Mouse (Mus musculus): Measurements from ENCODE around the gene Adam11. TPM values are rescaled to one million over a fixed set of nuclear protein-coding genes. Genes with fewer than 3 reads are reported as not detected.

Adam11 gene
- polyA plus RNA-seq, 1 experiment from 2014 or later = 0.78 TPM

DNA sequence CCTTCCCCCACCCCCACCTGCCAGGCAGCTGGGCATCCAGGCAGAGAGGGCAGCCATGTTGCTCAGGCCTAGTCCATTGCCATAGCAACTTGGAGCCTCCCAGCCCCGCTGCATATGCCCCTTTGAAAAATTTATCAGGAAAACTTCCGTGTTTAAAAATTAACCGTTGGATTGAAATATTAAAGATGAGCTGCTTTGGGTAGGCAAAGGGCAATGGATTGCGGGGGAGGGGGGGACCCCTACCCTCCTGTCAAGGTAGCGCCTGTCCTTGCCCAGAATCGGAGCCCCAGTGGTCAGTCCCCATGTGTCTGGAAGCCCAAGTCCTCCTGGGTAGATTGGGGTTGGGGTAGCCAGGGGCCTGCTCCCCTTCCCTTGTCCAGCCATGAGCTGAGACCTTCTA lies 7.9 kb downstream of the Adam11 start:
- Histone ChIP-seq H3K36me3 (ENCODE audit: insufficient read depth, low read length) (no peaks in the 10 kb centered on the region), H3K27ac (ENCODE audit: low read length) (no peak overlapping the region), H3K9me3 (ENCODE audit: low read length) (no peaks in the 10 kb centered on the region), H3K4me3 (ENCODE audit: low read depth, low read length) (no peak overlapping the region), H3K4me2 (replicated peaks; ENCODE audit: low read depth, low read length) (no peak overlapping the region), H3K27me3 (replicated peaks; ENCODE audit: insufficient read depth, low read length) (no peaks in the 10 kb centered on the region), H3K4me1 (ENCODE audit: insufficient read depth, low read depth, low read length) (no peaks in the 10 kb centered on the region), H3K9ac (replicated peaks; ENCODE audit: low read depth) (no peak overlapping the region)
- 72% methylated on average over 6 of the region's 6 CpGs for WGBS
- no peak for TF ChIP-seq EP300 (IDR thresholded peaks at IDR 0.05)
- no peak for TF ChIP-seq CTCF (IDR thresholded peaks at IDR 0.05)
- DNase-seq (ENCODE audit: low spot score) (no peak), ATAC-seq (no peak)

DNA sequence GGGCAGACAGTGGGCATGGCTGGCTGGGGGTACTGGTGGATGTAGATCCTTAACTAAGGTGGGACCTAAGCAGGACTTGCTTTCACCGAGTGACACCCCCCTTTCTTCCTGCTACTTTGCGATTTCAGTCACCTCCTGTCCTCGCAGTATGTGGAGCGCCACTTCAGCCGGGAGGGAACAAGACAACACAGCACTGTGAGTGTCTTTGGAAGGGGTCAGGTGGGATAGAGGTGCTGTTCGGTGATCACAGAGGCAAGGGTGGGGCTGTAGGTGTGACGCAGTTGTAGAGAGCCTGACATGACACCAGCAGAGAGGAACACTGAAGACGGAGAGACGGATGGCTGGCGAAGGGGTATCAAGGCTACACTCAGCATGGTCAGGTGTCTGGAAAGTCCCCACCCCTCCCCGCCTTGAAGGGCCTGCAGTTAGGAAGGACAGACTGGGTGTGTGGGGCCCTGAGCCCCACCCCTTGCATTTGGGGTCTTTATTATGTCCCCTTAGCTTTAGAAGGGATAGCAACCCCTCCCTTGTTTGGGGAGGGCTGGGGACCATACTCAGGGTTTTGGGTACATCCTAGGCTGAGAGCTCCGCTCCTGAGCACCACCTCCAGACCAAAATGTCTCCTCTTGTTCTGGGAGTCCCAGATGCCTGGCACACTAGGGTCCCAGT lies 8.9 kb downstream of the Adam11 start:
- ATAC-seq = no peak
- Histone ChIP-seq H3K9ac (replicated peaks; ENCODE audit: low read depth) (no peak overlapping the region), H3K27me3 (replicated peaks; ENCODE audit: insufficient read depth, low read length) (no peaks in the 10 kb centered on the region), H3K4me3 (ENCODE audit: low read depth, low read length) (no peak overlapping the region), H3K27ac (ENCODE audit: low read length) (no peak overlapping the region), H3K9me3 (ENCODE audit: low read length) (no peaks in the 10 kb centered on the region), H3K4me1 (ENCODE audit: insufficient read depth, low read depth, low read length) (no peaks in the 10 kb centered on the region; the same call in 1 of the 2 replicates), H3K4me2 (replicated peaks; ENCODE audit: low read depth, low read length) (no peak overlapping the region), H3K36me3 (ENCODE audit: insufficient read depth, low read length) (no peaks in the 10 kb centered on the region)
- TF ChIP-seq CTCF (IDR thresholded peaks at IDR 0.05) = no peak
- TF ChIP-seq EP300 (IDR thresholded peaks at IDR 0.05) = no peak
- 63% methylated on average over 12 of the region's 12 CpGs for WGBS
- DNase-seq (ENCODE audit: low spot score) = no peak

DNA sequence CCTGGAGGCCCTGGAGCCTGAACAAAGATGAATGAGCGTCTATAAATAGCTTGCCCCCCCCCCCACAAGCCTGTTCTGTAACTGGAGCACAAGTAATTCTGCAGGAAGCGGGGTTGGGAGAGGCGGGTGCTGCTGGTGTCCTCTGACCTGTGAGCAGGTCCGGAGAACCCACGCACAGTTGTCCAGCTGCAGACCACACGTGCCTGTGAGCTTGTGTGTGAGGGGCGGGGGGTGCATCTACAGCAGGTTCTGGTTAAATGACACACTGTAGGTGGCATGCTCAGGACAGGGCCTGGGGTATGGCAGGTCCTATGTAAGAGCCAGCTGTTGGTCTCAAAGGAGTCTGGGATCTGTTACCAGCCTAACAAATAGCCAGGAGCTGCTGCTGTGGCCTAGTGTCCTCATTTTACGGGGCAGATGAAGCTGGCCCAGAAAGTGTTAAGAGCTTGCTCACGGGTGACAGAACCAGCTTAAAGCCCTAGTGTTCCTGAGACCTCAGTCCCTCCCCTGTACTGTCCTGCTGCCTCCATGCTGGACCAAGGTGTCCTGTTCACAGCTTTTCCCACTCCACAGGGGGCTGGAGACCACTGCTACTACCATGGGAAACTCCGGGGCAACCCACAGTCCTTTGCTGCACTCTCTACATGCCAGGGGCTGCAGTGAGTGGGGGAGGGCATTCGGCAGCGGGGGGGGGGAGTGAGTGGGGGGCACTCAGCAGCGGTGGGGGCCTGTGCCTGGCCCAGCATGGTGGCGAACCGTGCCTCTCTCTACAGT lies 9.6 kb downstream of the Adam11 start:
- Histone ChIP-seq H3K27me3 (replicated peaks; ENCODE audit: insufficient read depth, low read length) (no peaks in the 10 kb centered on the region), H3K9me3 (ENCODE audit: low read length) (no peaks in the 10 kb centered on the region), H3K4me2 (replicated peaks; ENCODE audit: low read depth, low read length) (no peak overlapping the region), H3K9ac (replicated peaks; ENCODE audit: low read depth) (no peak overlapping the region), H3K4me1 (ENCODE audit: insufficient read depth, low read depth, low read length) (no peaks in the 10 kb centered on the region; the same call in 1 of the 2 replicates), H3K27ac (ENCODE audit: low read length) (no peak overlapping the region), H3K36me3 (ENCODE audit: insufficient read depth, low read length) (no peaks in the 10 kb centered on the region), H3K4me3 (ENCODE audit: low read depth, low read length) (no peak overlapping the region)
- TF ChIP-seq CTCF (IDR thresholded peaks at IDR 0.05) = no peak
- TF ChIP-seq EP300 (IDR thresholded peaks at IDR 0.05) = no peak
- no peak for ATAC-seq
- no peak for DNase-seq (ENCODE audit: low spot score)
- 37% methylated on average over 15 of the region's 15 CpGs for WGBS

DNA sequence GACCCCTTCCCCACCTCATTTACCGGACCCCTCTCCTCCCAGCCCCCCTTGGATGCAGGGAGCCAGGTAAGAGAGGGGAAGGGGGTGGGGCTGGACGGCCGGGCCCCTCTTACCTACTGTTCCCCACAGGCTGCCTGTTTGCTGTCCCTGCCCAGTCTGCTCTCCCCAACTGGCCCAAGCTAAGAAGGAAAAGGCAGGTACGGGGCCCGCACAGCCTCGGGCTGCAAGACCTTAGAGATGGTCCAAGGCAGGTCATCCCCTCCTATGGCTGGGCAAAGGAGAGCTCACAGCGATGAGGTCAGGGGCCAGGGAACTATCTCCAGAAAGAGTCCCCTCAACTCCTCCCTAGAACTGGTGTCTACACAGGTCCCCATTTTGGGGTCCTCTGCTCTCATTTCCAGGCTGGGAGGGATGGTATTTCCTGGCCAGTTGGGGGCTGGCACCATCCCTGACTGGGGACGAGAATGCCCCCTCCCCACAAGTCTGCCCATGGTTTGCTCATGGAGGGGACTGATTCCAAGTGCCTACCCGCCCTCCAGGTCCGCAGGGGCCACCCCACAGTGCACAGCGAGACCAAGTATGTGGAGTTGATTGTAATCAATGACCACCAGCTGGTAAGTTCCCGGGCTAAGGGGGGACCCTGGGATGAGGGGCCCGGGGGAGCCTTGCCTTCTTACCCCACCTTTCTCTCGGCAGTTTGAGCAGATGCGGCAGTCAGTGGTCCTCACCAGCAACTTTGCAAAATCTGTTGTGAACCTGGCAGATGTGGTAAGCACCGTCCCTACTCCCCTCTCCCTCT lies 10.9 kb downstream of the Adam11 start:
- 26% methylated on average over 15 of the region's 16 CpGs for WGBS
- ATAC-seq = no peak
- no peak for TF ChIP-seq CTCF (IDR thresholded peaks at IDR 0.05)
- TF ChIP-seq EP300 (IDR thresholded peaks at IDR 0.05) = no peak
- no peak for DNase-seq (ENCODE audit: low spot score)
- Histone ChIP-seq H3K36me3 (ENCODE audit: insufficient read depth, low read length) (no peaks in the 10 kb centered on the region), H3K9ac (replicated peaks; ENCODE audit: low read depth) (no peak overlapping the region), H3K4me1 (ENCODE audit: insufficient read depth, low read depth, low read length) (no peaks in the 10 kb centered on the region; the same call in 1 of the 2 replicates), H3K4me2 (replicated peaks; ENCODE audit: low read depth, low read length) (no peak overlapping the region), H3K27ac (ENCODE audit: low read length) (no peak overlapping the region), H3K27me3 (replicated peaks; ENCODE audit: insufficient read depth, low read length) (no peaks in the 10 kb centered on the region), H3K4me3 (ENCODE audit: low read depth, low read length) (no peak overlapping the region), H3K9me3 (ENCODE audit: low read length) (no peaks in the 10 kb centered on the region)

DNA sequence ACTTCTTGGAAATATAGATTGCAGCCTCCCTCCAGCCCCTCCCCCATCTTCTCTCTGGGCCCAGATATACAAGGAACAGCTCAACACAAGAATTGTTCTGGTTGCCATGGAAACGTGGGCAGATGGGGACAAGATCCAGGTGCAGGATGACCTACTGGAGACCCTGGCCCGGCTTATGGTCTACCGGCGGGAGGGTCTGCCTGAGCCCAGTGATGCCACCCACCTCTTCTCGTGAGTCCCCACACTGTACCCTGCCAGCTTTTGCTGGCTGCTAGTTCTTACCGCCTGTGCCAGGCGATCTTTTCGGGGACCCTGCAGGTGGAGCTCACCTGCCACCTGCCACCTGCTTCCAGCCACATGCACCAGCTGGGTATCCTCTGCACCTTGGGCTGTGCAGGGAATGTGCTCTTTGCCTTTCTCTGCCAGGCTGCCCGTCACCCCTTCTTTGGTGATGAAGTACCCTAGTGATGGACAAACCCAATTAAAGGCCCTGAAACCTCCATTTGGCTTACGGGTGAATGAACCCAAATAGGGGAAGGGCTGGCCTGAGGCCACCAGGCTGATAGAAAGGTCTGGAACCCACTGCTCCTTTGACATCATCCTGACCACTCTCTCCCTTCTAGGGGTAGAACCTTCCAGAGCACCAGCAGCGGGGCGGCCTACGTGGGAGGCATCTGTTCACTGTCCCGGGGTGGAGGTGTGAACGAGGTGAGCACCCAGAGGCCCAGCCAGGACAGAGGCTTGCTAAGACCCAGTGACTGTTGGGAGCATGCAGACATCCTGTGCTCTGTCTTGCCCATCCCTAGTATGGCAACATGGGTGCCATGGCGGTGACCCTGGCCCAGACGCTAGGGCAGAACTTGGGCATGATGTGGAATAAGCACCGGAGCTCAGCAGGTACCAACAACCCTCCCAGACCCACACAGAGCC lies 11.8 kb downstream of the Adam11 start:
- TF ChIP-seq CTCF (IDR thresholded peaks at IDR 0.05) (no peak), EP300 (IDR thresholded peaks at IDR 0.05) (no peak)
- Histone ChIP-seq H3K9me3 (ENCODE audit: low read length) (no peaks in the 10 kb centered on the region), H3K27me3 (replicated peaks; ENCODE audit: insufficient read depth, low read length) (no peaks in the 10 kb centered on the region), H3K4me2 (replicated peaks; ENCODE audit: low read depth, low read length) (no peak overlapping the region), H3K36me3 (ENCODE audit: insufficient read depth, low read length) (no peaks in the 10 kb centered on the region), H3K27ac (ENCODE audit: low read length) (no peak overlapping the region), H3K9ac (replicated peaks; ENCODE audit: low read depth) (no peak overlapping the region), H3K4me3 (ENCODE audit: low read depth, low read length) (no peak overlapping the region), H3K4me1 (ENCODE audit: insufficient read depth, low read depth, low read length) (peaks cover 4% of the 10 kb centered on the region)
- no peak for ATAC-seq
- DNase-seq (ENCODE audit: low spot score) = no peak
- WGBS = 65% methylated on average over 18 of the region's 18 CpGs

Data from lung, postnatal 0 days (tissue).